Mouse (Mus musculus): ENCODE results near the gene Elf1.

The Elf1 gene

DNA sequence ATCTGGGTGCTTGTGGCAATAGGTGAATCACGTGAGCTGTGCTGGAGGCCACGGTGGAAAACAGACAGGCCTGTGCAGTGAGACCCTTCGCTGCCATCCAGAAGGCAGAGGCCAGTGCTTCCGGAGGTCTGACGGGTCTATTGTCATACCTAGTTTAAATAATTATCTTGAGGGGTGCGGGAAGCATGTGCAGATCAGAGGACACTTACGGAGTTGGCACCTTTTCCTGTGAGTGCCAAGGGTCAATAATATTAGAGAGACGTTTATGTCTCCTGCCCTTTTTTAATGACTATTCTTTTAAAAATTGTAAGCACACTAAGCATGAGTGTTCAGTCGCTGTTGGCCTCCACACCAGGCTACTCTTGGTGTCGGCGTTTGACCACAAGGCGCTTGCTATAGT, 8.2 kb downstream of the Elf1 start:
- DNase-seq (ENCODE audit: low spot score in 2 of 2) = no peak

DNA sequence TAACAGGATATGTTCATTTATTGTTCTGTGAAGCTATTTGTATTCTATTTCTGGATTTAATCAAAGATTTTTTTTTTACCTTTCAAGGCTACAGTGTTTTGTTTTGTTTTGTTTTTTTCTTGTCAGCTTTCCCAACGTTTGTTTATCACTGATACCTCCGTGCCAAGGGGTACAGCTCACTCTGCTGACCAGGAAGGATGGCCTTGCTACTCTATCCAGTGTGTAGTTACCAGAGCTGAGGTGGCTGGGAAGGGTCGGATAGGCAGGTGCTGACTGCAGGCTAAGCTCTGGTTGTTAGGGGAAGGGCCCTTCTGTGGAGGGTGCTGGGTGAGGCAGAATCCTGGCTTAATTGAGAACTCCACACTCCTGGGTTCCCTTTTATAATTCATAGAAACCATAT, 9.3 kb downstream of the Elf1 start:
- DNase-seq (ENCODE audit: low spot score in 2 of 2) = no peak

GRCm38 (mm10) chr14:79494349-79494748, 13.4 kb downstream of the Elf1 start:
- no peak for DNase-seq (ENCODE audit: low spot score in 2 of 2)

DNA sequence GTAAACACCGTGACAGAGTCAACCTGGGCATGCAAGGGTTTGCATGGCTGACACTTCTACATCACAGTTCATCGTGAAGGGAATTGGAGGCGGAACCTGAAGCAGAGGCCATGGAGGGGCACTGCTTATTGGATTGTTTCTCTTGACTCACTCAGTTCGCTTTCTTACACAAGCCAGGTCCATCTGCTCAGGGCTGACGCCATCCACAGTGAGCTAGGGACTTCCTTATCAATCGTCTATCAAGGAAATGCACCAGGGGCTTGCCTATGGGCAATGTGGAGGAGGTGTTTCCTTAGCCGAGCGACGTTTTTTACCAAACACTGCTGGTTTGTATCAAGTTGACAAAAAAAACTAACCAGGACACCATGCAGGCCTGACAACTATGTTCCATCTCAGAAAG, 18.3 kb downstream of the Elf1 start:
- DNase-seq (ENCODE audit: low spot score in 2 of 2) = no peak

DNA sequence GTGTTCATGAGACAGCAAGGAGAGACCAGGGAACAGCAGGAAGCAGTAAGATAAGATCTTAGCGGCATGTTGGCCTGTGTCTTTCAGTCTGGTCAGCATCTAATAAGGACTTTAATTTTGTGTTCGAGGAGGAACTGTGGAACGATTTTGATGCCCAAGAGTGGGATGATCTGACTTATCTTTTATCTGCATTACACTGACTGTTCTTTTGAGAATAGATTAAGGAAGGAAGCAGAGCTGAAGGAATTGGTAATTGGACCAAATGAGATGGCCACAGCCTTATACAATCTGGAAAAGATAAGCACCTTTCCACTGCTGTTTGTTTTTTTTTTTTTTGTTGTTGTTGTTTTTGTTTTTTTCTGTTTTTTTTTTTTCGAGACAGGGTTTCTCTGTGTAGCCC, 19.8 kb downstream of the Elf1 start:
- no peak for DNase-seq (ENCODE audit: low spot score in 2 of 2)

GRCm38 (mm10) chr14:79503371-79504075, 22.5 kb downstream of the Elf1 start:
- DNase-seq (ENCODE audit: low spot score in 2 of 2) = no peak

- DNase-seq (ENCODE audit: low spot score in 2 of 2) = no peak
Observed at GRCm38 (mm10) chr14:79504246-79505006, 23.4 kb downstream of the Elf1 start.

DNA sequence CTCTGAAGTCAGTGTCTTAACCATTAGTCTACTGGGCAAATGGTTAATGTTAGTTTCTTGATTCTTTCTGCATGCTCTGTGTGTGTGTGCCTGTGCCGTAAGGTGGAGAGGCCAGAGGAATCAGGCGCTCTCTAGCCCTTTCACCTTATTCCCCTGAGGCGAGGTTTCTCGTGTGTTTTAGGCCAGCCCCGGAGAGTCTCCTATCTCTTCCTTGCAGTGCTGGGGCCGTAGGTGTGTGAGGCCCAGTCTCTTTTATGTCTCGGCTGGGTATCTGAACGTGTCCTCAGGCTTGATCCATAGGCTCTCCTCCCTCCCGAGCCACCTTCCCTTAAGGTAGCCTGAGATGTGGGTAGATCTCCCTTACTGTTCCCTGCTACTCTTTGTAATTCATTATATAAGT, 25.2 kb downstream of the Elf1 start:
- DNase-seq (ENCODE audit: low spot score in 2 of 2) = no peak

DNA sequence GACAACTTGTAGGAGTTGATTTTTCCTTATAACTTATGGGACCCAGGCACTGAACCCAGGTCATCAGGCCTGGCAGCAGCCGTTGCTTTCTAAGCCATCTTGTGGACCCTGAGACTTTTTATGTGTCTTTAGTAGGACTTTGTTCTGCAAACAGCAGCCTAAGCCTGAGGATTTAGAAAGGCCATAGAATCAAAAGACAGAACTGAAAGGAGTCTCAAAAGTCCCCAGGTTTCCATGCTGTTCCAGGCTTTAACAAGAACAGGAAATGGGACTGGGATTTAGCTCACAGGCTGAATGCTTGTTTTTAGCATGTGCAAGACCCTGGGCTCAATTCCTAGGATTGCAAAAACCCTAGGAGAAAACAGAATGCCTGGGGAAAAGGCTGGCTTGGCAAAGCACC, 26.9 kb downstream of the Elf1 start:
- DNase-seq (ENCODE audit: low spot score in 2 of 2) = no peak

DNA sequence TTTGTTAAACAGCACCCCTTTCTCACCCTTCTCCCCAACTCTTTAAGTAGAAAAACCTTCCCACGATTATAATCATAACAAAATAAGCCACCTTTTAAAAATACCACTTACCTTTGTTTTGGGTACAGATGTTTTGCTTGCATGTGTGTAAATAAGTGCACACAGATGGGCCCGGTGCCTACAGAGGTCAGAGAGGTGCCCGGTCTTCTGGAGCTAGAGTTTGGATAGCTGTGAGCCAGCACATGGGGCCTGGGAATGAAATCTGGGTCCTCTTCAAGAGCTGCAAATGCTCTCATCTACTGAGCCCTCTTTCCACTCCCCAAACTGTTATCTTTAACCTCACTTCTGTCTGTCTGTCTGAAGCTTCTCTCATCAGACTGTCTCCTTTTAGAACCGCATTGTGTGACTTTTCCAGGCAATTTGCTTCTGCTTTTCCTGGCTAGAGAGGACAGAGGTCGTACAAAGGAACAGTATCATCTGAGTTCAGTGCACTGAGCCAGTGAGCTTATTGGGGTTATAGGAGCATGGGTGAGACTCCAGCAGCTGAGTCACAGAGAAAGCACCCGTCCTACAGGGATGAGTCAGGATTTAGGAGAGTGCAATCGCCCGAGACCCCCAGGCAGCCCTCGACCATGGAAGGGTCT, 27.8 kb downstream of the Elf1 start:
- no peak for DNase-seq (ENCODE audit: low spot score in 2 of 2)

DNA sequence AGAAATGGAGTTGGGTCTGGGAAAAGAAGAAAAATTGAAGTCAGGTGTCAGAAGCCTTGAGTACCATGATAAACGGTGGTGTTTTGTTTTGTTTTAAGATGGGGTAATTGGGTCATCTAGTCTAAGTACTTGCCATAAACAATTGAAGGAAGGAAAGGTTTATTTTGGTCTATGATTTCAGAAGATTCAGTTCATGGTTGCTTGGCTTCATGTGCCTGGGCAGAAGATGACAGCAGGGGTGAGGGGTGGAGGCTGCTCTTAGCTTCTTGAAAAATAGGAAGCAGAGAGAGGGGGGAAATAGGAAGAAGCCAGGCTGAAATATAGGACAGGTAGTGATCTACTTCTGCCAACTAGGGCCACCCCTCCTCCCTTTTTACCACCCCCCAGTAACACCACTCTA, 30.5 kb downstream of the Elf1 start:
- peak in 1 of 2 experiments; percentile 47 for DNase-seq (ENCODE audit: low spot score in 2 of 2)

DNA sequence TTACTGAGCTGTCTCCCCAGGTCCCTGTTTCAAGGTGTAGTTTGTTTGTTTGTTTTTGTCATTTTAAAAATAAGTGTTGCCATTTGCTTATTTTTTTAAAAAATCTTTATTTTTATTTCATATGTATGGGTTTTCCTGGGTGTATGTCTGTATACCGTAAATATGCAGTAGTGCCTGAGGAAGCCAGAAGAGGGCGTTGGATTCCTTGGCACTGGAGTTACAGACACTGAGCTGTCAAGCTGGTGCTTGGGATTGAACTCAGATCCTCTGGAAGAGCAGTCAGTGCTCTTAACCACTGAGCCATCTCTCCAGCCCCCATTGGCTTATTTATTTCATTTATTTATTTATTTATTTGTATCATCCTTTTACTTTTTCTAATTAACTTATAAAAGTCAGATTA, 33.0 kb downstream of the Elf1 start:
- no peak for DNase-seq (ENCODE audit: low spot score in 2 of 2)

DNA sequence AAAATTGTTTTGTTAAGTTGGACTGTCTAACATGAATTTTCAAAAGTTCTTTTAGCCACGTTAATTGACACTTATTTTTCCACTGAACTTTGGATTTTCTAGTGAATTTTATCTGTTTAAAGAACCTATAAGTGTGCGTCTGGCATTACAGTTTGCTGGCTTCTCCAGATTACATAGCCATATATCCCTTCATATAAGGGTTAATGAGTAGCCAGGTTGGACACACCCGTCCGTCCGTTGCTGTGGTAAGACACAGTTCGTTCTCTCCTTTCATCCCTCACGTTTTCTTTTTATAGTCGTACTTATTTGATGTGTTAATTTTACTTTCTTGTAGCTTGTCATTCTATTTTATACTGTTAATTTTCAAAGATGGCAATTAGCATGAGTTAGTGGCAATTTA, 34.1 kb downstream of the Elf1 start:
- no peak for DNase-seq (ENCODE audit: low spot score in 2 of 2)

- peak; percentile 88 to 90 for DNase-seq (ENCODE audit: low spot score in 2 of 2)
Observed at GRCm38 (mm10) chr14:79515511-79516242, 34.7 kb downstream of the Elf1 start.

DNA sequence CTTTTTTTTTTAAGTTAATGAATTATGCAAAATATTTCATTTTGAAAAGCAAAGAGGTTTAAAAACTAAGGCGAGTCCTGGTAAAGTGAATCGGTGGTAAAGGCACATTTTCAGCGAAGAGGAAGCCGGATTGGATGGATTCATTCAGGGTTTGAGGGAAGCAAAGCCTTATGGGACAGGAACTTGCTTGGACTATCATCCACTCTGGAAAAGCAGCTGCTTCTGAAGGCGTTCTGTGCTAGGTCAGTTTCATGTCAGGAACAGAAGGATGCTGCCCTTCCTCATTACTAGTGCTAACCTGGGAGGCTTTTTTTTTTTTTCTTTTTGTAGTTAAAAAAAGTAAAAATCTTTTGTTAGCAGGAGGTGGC, 35.2 kb downstream of the Elf1 start:
- DNase-seq (ENCODE audit: low spot score in 2 of 2) = no peak

- no peak for DNase-seq (ENCODE audit: low spot score in 2 of 2)
Observed at GRCm38 (mm10) chr14:79516751-79517150, 35.8 kb downstream of the Elf1 start.

GRCm38 (mm10) chr14:79517185-79517740, 36.3 kb downstream of the Elf1 start:
- DNase-seq (ENCODE audit: low spot score in 2 of 2) = no peak

DNA sequence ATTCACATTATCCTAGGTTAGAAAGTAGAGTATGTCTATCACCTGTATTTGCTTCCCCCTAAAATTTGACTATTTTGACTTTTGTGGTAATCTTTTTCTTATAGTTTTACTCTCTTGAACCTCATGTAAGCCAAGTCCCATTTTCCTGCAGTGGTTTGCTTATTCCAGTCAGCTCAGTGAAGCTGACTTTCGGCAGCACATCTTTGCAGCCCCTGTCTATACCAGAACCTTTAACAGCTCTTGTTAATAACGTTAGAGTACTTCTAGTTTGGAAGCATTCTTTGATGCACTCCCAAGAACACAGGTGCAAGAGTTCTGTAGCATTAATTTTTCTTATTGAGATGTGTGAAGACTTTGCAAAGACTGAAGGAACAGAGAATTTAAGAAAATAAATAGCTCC, 37.1 kb downstream of the Elf1 start:
- no peak for DNase-seq (ENCODE audit: low spot score in 2 of 2)

DNA sequence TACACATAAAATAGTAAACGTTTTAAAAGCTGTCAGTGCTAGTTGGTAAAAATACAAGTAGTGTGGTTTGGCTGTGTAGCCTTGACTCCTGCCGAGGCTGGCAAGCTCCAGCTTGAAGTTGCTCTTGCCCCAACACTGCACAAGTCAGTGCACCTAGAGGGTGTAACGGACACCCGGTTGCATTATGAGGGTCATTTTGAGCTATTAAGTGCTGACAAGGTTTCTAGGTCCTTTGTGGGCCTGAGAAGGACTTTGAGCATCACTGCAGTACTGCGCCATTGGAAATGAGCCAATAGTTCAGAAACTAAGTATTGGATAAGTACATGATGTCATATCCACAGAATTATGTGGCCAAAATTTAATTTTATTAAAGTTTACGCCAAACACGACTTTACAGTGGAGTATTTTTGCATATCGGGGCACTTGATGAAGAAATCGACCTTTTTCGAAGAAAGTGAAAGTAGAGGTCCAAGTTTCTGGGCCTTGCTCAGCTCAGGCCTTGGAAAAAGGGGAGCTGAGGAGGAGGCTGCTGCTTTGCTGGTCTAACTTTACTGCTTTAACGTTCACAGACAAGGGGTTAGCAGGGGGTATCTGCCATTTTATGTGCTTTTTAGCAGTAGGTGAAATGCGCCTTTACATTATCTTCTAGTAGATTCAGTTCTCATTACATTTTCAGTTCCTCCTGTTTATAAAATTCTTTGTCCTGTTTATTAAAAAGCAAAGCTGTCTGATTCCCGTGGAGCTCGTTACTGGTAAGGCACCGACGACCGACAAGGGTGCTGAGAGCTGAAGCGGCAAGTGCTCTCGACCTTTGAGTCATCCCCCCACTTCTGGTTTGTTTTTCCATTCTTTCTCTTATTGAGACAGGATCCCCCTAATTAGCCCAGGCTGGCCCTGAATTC, 38.0 kb downstream of the Elf1 start:
- no peak for DNase-seq (ENCODE audit: low spot score in 2 of 2)

- no peak for DNase-seq (ENCODE audit: low spot score in 2 of 2)
Observed at GRCm38 (mm10) chr14:79519663-79519975, 38.6 kb downstream of the Elf1 start.

GRCm38 (mm10) chr14:79520612-79521011, 39.6 kb downstream of the Elf1 start:
- DNase-seq (ENCODE audit: low spot score in 2 of 2) = no peak
